Mouse (Mus musculus) hindbrain, embryonic 16.5 days (tissue): ENCODE data around the gene Cnksr3. TPM values are rescaled to one million over a fixed set of nuclear protein-coding genes. Genes with fewer than 3 reads are reported as not detected.

Experiments used
- ATAC-seq: fragments of 200-750 bp; cut with Nextera tagmentation; 2 replicates; pipeline ENCODE4 v1.8.0; 2017; ENCODE audit warnings: moderate TSS enrichment, moderate library complexity
- H3K27ac ChIP-seq: fragments of 300-500 bp; sonication (generic); 2 replicates; pipeline ENCODE4 v1.5.1; 2014; ENCODE audit warnings: low read depth, mild to moderate bottlenecking, control low read depth, low read length, moderate library complexity
- H3K27me3 ChIP-seq: fragments of 300-500 bp; sonication (generic); replicated peaks from 2 replicates; pipeline ENCODE4 v1.6.1; 2014; ENCODE audit warnings: low read length; ENCODE audit not compliant: control insufficient read depth, insufficient read depth
- H3K36me3 ChIP-seq: fragments of 300-500 bp; sonication (generic); 2 replicates; pipeline ENCODE4 v1.6.1; 2014; ENCODE audit warnings: mild to moderate bottlenecking, low read length, moderate library complexity, mixed read lengths; ENCODE audit not compliant: control insufficient read depth, insufficient read depth
- H3K4me1 ChIP-seq: fragments of 300-500 bp; sonication (generic); 2 replicates; pipeline ENCODE4 v1.6.1; 2014; ENCODE audit warnings: low read depth, low read length; ENCODE audit not compliant: control insufficient read depth, insufficient read depth
- H3K4me2 ChIP-seq: fragments of 300-500 bp; sonication (generic); 2 replicates; pipeline ENCODE4 v1.6.1; 2014; ENCODE audit warnings: mild to moderate bottlenecking, low read length, control low read depth, moderate library complexity
- H3K4me3 ChIP-seq: fragments of 300-500 bp; sonication (generic); 2 replicates; pipeline ENCODE4 v1.5.1; 2014; ENCODE audit warnings: mild to moderate bottlenecking, low read length, control low read depth, moderate library complexity
- H3K9ac ChIP-seq: fragments of 300-500 bp; sonication (generic); 2 replicates; pipeline ENCODE4 v1.6.1; 2014; ENCODE audit warnings: low read depth, mild to moderate bottlenecking, control low read depth, low read length, moderate library complexity
- H3K9me3 ChIP-seq: fragments of 300-500 bp; sonication (generic); 2 replicates; pipeline ENCODE4 v1.6.1; 2014; ENCODE audit warnings: mild to moderate bottlenecking, low read length, moderate library complexity; ENCODE audit not compliant: control insufficient read depth
- WGBS: fragments of 180-500 bp; shearing (Covaris S2); extraction: QIAGEN DNeasy Blood & Tissue Kit; methylation state at CpG from one replicate; pipeline ENCODE4 v1.1.7; 2014; 5-methylcytosine and 5-hydroxymethylcytosine counted together
- polyA plus RNA-seq: library from polyadenylated mRNA; unstranded; fragments of >200 nt; fragmentation: Nextera tagmentation; extraction: Ambion mirVana; gene quantifications from 2 replicates; pipeline ENCODE4 v1.2.1, GENCODE M21; 2015

The Cnksr3 gene
- polyA plus RNA-seq, 1 experiment from 2014 or later, result 4.2 TPM

DNA sequence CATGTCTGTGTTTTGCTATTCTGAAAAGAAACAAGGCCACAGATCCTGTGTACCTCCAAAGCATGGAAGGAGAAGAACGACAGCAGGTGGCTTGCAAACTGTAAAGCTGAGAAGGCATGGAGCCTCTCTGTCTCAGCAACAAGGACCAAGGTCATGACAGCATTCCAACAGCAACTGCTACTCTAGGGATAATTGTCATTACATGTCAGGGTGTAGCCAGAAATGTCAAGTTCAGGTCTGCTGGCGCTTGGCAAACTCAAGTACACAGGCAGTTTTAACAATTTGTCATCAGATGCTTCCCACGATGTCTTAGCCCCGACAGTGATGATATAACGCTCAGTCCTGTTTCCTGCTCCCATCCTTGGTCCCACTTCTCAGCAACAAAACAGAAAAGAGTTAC is 26.0 kb downstream of the Cnksr3 start:
- Histone ChIP-seq H3K9me3 (no peaks in the 10 kb centered on the region), H3K9ac (no peak overlapping the region), H3K27me3 (no peaks in the 10 kb centered on the region), H3K36me3 (no peaks in the 10 kb centered on the region), H3K27ac (no peak overlapping the region), H3K4me1 (no peaks in the 10 kb centered on the region), H3K4me3 (no peak overlapping the region), H3K4me2 (no peak overlapping the region)
- no peak for ATAC-seq
- WGBS, result 95% methylated on average over 5 of the region's 5 CpGs

DNA sequence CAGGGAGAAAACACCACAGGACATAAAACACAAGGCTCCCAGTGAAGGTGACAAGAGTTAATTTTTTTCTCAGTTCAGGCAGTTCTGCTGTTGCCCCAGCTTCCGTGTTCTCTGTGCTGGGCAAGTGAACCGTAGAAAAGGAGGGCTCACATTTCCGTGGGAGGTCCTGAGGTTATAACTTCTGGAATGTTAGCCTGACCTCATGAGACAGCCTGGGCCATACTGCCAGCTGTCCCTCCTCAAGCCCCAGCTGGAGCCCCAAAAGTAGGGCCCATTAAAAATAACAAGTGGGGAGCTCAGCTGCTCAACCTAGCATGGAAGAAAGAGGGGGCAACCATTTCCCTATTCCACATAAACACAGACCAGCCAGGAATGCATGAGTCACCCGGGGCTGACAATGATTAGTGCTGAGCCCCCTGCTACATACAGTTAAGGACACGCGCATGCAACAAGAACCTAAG is 28.8 kb downstream of the Cnksr3 start:
- Histone ChIP-seq H3K36me3 (no peaks in the 10 kb centered on the region), H3K4me2 (no peak overlapping the region), H3K9ac (no peak overlapping the region), H3K4me3 (no peak overlapping the region), H3K27ac (0 out of 2 replicates have a peak overlapping the region, but pooled peaks have one; percentile 1), H3K9me3 (no peaks in the 10 kb centered on the region), H3K4me1 (no peaks in the 10 kb centered on the region), H3K27me3 (no peaks in the 10 kb centered on the region)
- 35% methylated on average over 6 of the region's 6 CpGs for WGBS
- ATAC-seq, result no peak

DNA sequence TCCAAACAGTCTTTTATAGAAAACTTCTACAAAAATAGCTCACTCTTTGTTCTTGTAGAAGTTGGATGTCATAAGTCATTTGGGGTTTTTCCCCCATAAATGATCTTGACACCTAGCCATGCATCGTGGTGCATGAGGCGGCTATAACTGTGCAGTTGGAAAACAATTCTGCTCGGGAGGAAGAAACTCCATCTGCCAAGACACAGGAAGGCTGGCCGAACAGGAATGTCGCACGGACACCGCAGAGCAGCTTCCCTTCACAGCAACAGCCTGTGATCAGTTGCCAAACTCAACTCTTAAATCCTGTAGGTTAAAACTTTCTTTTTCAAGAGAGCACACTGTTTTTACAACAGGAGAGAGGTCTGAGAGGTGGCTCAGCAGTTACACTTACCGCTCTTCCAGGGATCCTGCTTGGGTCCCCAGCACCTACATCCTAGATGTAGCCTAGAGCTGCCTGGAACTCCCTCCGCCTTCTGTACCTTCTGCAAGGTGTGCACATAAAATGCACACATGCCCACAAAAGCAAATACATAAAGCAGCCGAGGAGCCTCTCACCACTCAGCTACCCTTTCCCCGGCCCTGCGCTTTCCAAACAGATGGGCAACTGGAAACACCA is 29.4 kb downstream of the Cnksr3 start:
- H3K4me2 ChIP-seq, result no peak overlapping the region
- no peaks in the 10 kb centered on the region for H3K27me3 ChIP-seq
- no peaks in the 10 kb centered on the region for H3K9me3 ChIP-seq
- no peak overlapping the region for H3K4me3 ChIP-seq
- H3K4me1 ChIP-seq, result no peaks in the 10 kb centered on the region
- H3K9ac ChIP-seq, result no peak overlapping the region
- no peaks in the 10 kb centered on the region for H3K36me3 ChIP-seq
- ATAC-seq, result 0 out of 2 replicates have a peak, but pooled peaks have one; percentile 48
- WGBS, result 51% methylated on average over 12 of the region's 12 CpGs
- 0 out of 2 replicates have a peak overlapping the region, but pooled peaks have one; percentile 1 for H3K27ac ChIP-seq

DNA sequence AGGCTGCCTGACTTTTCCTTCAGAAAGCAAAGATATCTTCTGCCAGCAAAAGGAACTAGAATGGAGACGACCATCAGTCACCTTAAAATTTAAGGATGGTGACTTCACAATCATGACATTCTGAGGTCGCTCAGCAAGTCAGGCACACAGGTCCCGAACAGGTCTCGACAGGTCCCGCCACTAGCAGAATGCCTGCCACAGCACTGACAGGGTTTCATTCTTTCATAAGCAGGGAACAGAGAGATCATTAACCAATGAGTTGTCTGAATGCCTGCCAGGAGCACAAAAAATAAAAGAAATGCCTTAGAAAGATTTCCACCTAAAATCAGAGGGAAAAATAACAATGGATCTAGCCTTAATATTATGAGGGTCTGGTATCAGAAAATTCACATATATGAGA is 31.7 kb downstream of the Cnksr3 start:
- Histone ChIP-seq H3K4me2 (no peak overlapping the region), H3K4me3 (no peak overlapping the region), H3K27me3 (no peaks in the 10 kb centered on the region), H3K36me3 (no peaks in the 10 kb centered on the region), H3K9me3 (no peaks in the 10 kb centered on the region), H3K27ac (no peak overlapping the region), H3K9ac (no peak overlapping the region), H3K4me1 (no peaks in the 10 kb centered on the region)
- ATAC-seq, result no peak
- WGBS, result 88% methylated on average over 5 of the region's 5 CpGs

DNA sequence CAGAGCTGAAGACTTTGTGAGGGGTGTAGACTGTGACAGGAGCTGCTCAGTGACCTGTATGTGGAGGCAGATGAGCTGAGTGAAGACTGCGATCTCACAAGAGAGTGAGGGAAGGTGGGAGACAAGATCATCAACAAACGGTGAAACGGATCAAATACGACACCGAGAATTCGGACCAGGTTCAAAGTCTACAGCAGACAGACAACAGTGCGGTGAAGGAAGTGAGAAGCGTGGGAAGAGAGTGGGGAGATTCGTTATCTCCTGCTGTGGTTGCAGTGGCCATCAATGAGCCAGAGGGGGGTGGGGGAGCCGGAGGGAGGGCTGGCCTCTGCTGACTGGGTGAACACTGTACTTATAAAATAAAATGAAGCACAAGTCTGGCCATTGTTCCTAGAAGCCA is 33.5 kb downstream of the Cnksr3 start:
- Histone ChIP-seq H3K4me3 (no peak overlapping the region), H3K4me1 (no peaks in the 10 kb centered on the region), H3K27me3 (no peaks in the 10 kb centered on the region), H3K36me3 (no peaks in the 10 kb centered on the region), H3K9me3 (no peaks in the 10 kb centered on the region), H3K4me2 (no peak overlapping the region), H3K27ac (no peak overlapping the region), H3K9ac (no peak overlapping the region)
- ATAC-seq, result no peak
- WGBS, result 80% methylated on average over 10 of the region's 10 CpGs

DNA sequence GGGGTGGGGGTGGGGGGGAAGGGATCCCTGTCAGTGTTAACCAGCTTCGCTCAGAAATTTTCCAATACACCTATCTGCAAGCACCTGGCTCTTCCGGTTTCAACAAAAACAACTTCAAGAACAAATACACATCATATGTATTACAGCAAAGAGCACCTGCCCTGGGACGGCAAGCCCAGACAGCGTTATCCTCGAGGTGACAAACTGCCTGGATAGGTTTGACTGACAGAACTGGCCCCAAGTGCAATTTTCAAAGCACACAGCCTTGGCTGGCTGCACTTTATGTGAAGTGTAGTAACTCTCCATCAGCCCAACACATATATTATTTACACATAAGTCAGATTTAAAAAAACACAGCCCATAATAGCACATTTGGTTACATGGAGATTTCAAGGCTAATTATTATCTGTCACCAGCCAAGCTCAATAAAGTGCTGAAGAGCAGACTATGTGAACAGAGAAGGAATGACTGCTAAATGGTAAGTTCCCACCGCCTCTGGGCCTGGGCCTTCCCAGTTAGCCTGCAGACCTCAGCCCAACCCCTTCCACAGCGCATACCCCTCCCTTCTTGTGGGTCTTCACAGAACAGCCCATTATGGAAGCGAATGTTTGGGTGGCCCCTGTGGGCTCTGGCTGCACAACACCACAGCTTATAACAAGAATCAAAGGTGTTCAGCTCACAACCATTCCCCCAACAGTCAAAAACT is 35.7 kb downstream of the Cnksr3 start:
- 94% methylated on average over 8 of the region's 8 CpGs for WGBS

DNA sequence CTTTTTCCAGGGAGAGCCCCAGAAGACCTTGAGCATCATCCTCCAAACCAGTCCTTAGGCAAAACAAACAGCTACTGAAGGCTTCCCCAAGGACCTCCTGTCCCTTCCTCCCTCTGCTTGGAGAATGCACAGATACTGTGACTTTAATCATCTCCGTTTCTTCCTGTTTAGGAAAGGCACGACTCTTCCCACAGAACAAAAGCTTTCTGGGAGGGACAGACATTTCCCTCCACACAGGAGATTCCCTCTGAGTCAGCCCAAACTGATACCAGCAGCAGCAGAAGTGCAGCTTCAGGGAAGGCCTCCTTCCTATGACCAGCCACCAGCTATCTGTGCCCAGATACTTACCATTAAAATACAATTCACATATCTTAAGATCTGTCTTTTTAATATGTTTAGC is 37.6 kb downstream of the Cnksr3 start:
- Histone ChIP-seq H3K9ac (no peak overlapping the region), H3K27me3 (no peaks in the 10 kb centered on the region), H3K27ac (no peak overlapping the region), H3K4me1 (no peaks in the 10 kb centered on the region), H3K4me3 (no peak overlapping the region), H3K36me3 (no peaks in the 10 kb centered on the region), H3K4me2 (no peak overlapping the region), H3K9me3 (no peaks in the 10 kb centered on the region)
- 28% methylated on average over 2 of the region's 2 CpGs for WGBS
- ATAC-seq, result no peak

More for the DNA sequence above, 35.7 kb downstream of the Cnksr3 start:
- no peak overlapping the region for H3K27ac ChIP-seq
- no peaks in the 10 kb centered on the region for H3K4me1 ChIP-seq
- no peak overlapping the region for H3K4me3 ChIP-seq
- H3K4me2 ChIP-seq, result no peak overlapping the region
- ATAC-seq, result no peak
- H3K9ac ChIP-seq, result no peak overlapping the region
- no peaks in the 10 kb centered on the region for H3K9me3 ChIP-seq
- no peaks in the 10 kb centered on the region for H3K36me3 ChIP-seq
- no peaks in the 10 kb centered on the region for H3K27me3 ChIP-seq

DNA sequence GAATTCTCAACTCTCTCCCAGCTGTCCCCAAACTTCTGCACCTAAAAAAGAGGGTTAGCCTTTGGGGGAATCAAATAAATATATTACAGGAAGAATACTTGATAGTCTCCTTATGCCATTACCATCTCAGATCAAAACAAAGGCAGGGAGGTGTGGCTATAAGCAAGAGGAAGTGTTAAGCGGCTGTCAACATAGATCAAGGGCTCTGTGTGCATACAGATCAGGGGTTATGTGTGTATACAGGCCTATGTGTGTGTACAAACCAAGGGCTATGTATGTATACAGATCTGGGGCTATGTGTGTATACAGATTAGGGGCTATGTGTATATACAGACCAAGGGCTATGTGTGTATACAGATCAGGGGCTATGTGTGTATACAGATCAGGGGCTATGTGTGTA is 38.9 kb downstream of the Cnksr3 start:
- WGBS, result 74% methylated on average over 1 of the region's 1 CpGs
- Histone ChIP-seq H3K4me2 (no peak overlapping the region), H3K27me3 (no peaks in the 10 kb centered on the region), H3K4me1 (no peaks in the 10 kb centered on the region), H3K9ac (no peak overlapping the region), H3K9me3 (no peaks in the 10 kb centered on the region), H3K27ac (no peak overlapping the region), H3K4me3 (no peak overlapping the region), H3K36me3 (no peaks in the 10 kb centered on the region)
- ATAC-seq, result no peak

DNA sequence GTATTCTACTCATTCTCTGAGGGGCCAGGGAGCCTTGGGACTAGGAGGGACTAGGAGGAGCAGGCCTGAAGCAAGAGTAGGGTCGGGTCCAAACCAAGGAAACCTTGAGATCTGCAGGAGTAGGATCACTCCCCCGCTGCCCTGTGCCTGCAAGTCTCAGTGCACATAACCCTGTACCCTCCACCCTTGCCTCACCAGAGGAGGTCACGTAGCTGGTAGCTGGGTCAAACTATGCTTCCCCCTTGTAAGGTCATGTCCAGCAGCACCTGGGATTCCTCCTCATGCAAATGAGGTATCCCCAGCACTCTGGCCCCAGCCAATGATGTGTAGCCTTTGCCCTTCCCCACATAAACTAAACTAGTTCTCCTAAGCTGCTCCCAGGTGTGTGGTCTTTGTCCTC is 41.6 kb downstream of the Cnksr3 start:
- no peaks in the 10 kb centered on the region for H3K9me3 ChIP-seq
- no peaks in the 10 kb centered on the region for H3K27me3 ChIP-seq
- no peaks in the 10 kb centered on the region for H3K4me1 ChIP-seq
- no peak overlapping the region for H3K9ac ChIP-seq
- ATAC-seq, result no peak
- no peak overlapping the region for H3K27ac ChIP-seq
- H3K36me3 ChIP-seq, result no peaks in the 10 kb centered on the region
- no peak overlapping the region for H3K4me2 ChIP-seq
- 100% methylated on average over 3 of the region's 3 CpGs for WGBS
- no peak overlapping the region for H3K4me3 ChIP-seq
